Mouse (Mus musculus) heart, postnatal 0 days (tissue): ENCODE measurements around the gene Ddias. TPM values are rescaled to one million over a fixed set of nuclear protein-coding genes. Genes with fewer than 3 reads are reported as not detected.
A peak's percentile ranks its signal among the peaks of the same experiment; 100 is the strongest.

ENCODE experiments used
- ATAC-seq: fragments of 200-750 bp; cut with Nextera tagmentation; 2 replicates; pipeline ENCODE4 v1.8.0; 2017; ENCODE audit warnings: low read depth, moderate number of reproducible peaks, moderate library complexity; ENCODE audit not compliant: insufficient read depth
- DNase-seq: peaks from one replicate; pipeline ENCODE4 v3.0.0-alpha.2; 2016; ENCODE audit warnings: low spot score
- H3K27ac ChIP-seq: fragments of 300-500 bp; sonication (generic); 2 replicates; pipeline ENCODE4 v1.5.1; 2014; ENCODE audit warnings: low read depth, mild to moderate bottlenecking
- H3K27me3 ChIP-seq: fragments of 300-500 bp; sonication (generic); 2 replicates; pipeline ENCODE4 v1.6.1; 2014; ENCODE audit warnings: low read length, mixed read lengths; ENCODE audit not compliant: control insufficient read depth, insufficient read depth
- H3K36me3 ChIP-seq: fragments of 300-500 bp; sonication (generic); replicated peaks from 2 replicates; pipeline ENCODE4 v1.6.1; 2014; ENCODE audit warnings: low read length, mixed read lengths; ENCODE audit not compliant: control insufficient read depth, insufficient read depth
- H3K4me1 ChIP-seq: fragments of 300-500 bp; sonication (generic); 2 replicates; pipeline ENCODE4 v1.6.1; 2014; ENCODE audit warnings: antibody characterized with exemption; ENCODE audit not compliant: control insufficient read depth, insufficient read depth
- H3K4me2 ChIP-seq: fragments of 300-500 bp; sonication (generic); 2 replicates; pipeline ENCODE4 v1.6.1; 2014; ENCODE audit warnings: low read depth, mild to moderate bottlenecking, low read length, moderate library complexity
- H3K4me3 ChIP-seq: fragments of 300-500 bp; sonication (generic); 2 replicates; pipeline ENCODE4 v1.5.1; 2014; ENCODE audit warnings: low read depth, low read length
- H3K9ac ChIP-seq: fragments of 300-500 bp; sonication (generic); replicated peaks from 2 replicates; pipeline ENCODE4 v1.6.1; 2014; ENCODE audit warnings: low read depth, low read length, mixed read lengths
- H3K9me3 ChIP-seq: fragments of 300-500 bp; sonication (generic); replicated peaks from 2 replicates; pipeline ENCODE4 v1.6.1; 2016; ENCODE audit warnings: low read length; ENCODE audit not compliant: control insufficient read depth
- CTCF ChIP-seq: IDR thresholded peaks from 2 replicates; pipeline ENCODE4 v1.5.1; 2016; ENCODE audit warnings: antibody characterized with exemption, control low read depth, low read depth
- EP300 ChIP-seq: IDR thresholded peaks from 2 replicates; pipeline ENCODE4 v1.6.1; 2016; ENCODE audit warnings: antibody characterized with exemption, low read depth
- WGBS: fragments of 180-500 bp; shearing (Covaris S2); extraction: QIAGEN DNeasy Blood & Tissue Kit; methylation state at CpG from one replicate; pipeline ENCODE4 v1.1.7; 2014; 5-methylcytosine and 5-hydroxymethylcytosine counted together
- polyA plus RNA-seq: library from polyadenylated mRNA; unstranded; fragments of >200 nt; fragmentation: Nextera tagmentation; extraction: Ambion mirVana; gene quantifications from 2 replicates; pipeline ENCODE4 v1.2.1, GENCODE M21; 2015
- total RNA-seq: library from RNA; depleted of rRNA; stranded (reverse); fragments of >200 nt; gene quantifications from 2 replicates; pipeline ENCODE4 v1.2.3, GENCODE M21; 2014; ENCODE audit warnings: low replicate concordance

Gene Ddias
- total and polyA plus RNA-seq, 2 experiments from 2014 or later = 3.1 to 7.5 TPM

GRCm38 (mm10) chr7:92887230-92887629 is 13.2 kb upstream of the Ddias start:
- TF ChIP-seq CTCF (no peak), EP300 (no peak)
- no peak overlapping the region for H3K4me3 ChIP-seq
- no peak overlapping the region for H3K9ac ChIP-seq
- 0 out of 2 replicates have a peak, but pooled peaks cover 5% of the 10 kb centered on the region for H3K4me1 ChIP-seq
- H3K27me3 ChIP-seq = no peaks in the 10 kb centered on the region
- no peak for ATAC-seq
- 89% methylated on average over 5 of the region's 5 CpGs for WGBS
- no peaks in the 10 kb centered on the region for H3K36me3 ChIP-seq
- no peak overlapping the region for H3K4me2 ChIP-seq
- H3K9me3 ChIP-seq = no peaks in the 10 kb centered on the region
- no peak for DNase-seq
- no peak overlapping the region for H3K27ac ChIP-seq

- Histone ChIP-seq H3K27ac (0 out of 2 replicates have a peak overlapping the region, but pooled peaks have one; percentile 1), H3K9ac (no peak overlapping the region), H3K27me3 (no peaks in the 10 kb centered on the region), H3K9me3 (no peaks in the 10 kb centered on the region), H3K36me3 (no peaks in the 10 kb centered on the region), H3K4me1 (0 out of 2 replicates have a peak, but pooled peaks cover 5% of the 10 kb centered on the region), H3K4me2 (no peak overlapping the region), H3K4me3 (no peak overlapping the region)
- ATAC-seq = no peak
- TF ChIP-seq CTCF = no peak
- no peak for TF ChIP-seq EP300
- 40% methylated on average over 7 of the region's 7 CpGs for WGBS
- no peak for DNase-seq
These were observed 12.8 kb upstream of the Ddias start for GRCm38 (mm10) chr7:92886801-92887200.

- DNase-seq (no peak), ATAC-seq (no peak)
- Histone ChIP-seq H3K36me3 (no peaks in the 10 kb centered on the region), H3K4me3 (no peak overlapping the region), H3K4me1 (no peaks in the 10 kb centered on the region), H3K9ac (no peak overlapping the region), H3K27me3 (no peaks in the 10 kb centered on the region), H3K4me2 (no peak overlapping the region), H3K27ac (no peak overlapping the region), H3K9me3 (no peaks in the 10 kb centered on the region)
- TF ChIP-seq CTCF (no peak), EP300 (no peak)
- 81% methylated on average over 6 of the region's 6 CpGs for WGBS
These were observed 11.1 kb upstream of the Ddias start for GRCm38 (mm10) chr7:92884998-92885660.

- TF ChIP-seq CTCF = no peak
- peak; percentile 45; the same call in 1 of the 2 replicates for TF ChIP-seq EP300
- Histone ChIP-seq H3K4me2 (no peak overlapping the region), H3K9me3 (no peaks in the 10 kb centered on the region), H3K36me3 (no peaks in the 10 kb centered on the region), H3K9ac (no peak overlapping the region), H3K27ac (peak overlapping the region; percentile 61), H3K4me3 (no peak overlapping the region), H3K4me1 (no peaks in the 10 kb centered on the region), H3K27me3 (no peaks in the 10 kb centered on the region)
- WGBS = 75% methylated on average over 9 of the region's 9 CpGs
- peak; percentile 44 for ATAC-seq
- DNase-seq = peak; percentile 28
These were observed 10.0 kb upstream of the Ddias start for GRCm38 (mm10) chr7:92883850-92884716.

- Histone ChIP-seq H3K36me3 (no peaks in the 10 kb centered on the region), H3K4me3 (no peak overlapping the region), H3K4me2 (0 out of 2 replicates have a peak overlapping the region, but pooled peaks have one; percentile 9), H3K9ac (no peak overlapping the region), H3K27ac (no peak overlapping the region), H3K27me3 (no peaks in the 10 kb centered on the region), H3K4me1 (0 out of 2 replicates have a peak, but pooled peaks cover 9% of the 10 kb centered on the region), H3K9me3 (no peaks in the 10 kb centered on the region)
- WGBS = 60% methylated on average over 7 of the region's 7 CpGs
- ATAC-seq (no peak), DNase-seq (no peak)
- no peak for TF ChIP-seq CTCF
- no peak for TF ChIP-seq EP300
These were observed 4.7 kb upstream of the Ddias start for GRCm38 (mm10) chr7:92878575-92879285.
